Mouse (Mus musculus) liver, postnatal 0 days (tissue): ENCODE data around the gene Lonrf2. TPM values are rescaled to one million over a fixed set of nuclear protein-coding genes. Genes with fewer than 3 reads are reported as not detected.

Experiments used
- ATAC-seq: fragments of 200-750 bp; cut with Nextera tagmentation; 2 replicates; pipeline ENCODE4 v1.8.0; 2017; ENCODE audit warnings: mild to moderate bottlenecking, moderate library complexity
- DNase-seq: peaks from one replicate; pipeline ENCODE4 v3.0.0-alpha.2; 2016
- H3K27ac ChIP-seq: fragments of 300-500 bp; sonication (generic); 2 replicates; pipeline ENCODE4 v1.5.1; 2014; ENCODE audit warnings: antibody characterized with exemption, moderate library complexity, mild to moderate bottlenecking, low read depth
- H3K27me3 ChIP-seq: fragments of 300-500 bp; sonication (generic); 2 replicates; pipeline ENCODE4 v1.6.1; 2014; ENCODE audit warnings: low read length, control low read depth, mixed read lengths; ENCODE audit not compliant: insufficient read depth
- H3K36me3 ChIP-seq: fragments of 300-500 bp; sonication (generic); replicated peaks from 2 replicates; pipeline ENCODE4 v1.6.1; 2014; ENCODE audit warnings: mild to moderate bottlenecking, control low read depth, low read length, moderate library complexity, mixed read lengths; ENCODE audit not compliant: insufficient read depth
- H3K4me1 ChIP-seq: fragments of 300-500 bp; sonication (generic); 2 replicates; pipeline ENCODE4 v1.6.1; 2014; ENCODE audit warnings: antibody characterized with exemption, mild to moderate bottlenecking, control low read depth; ENCODE audit not compliant: insufficient read depth
- H3K4me2 ChIP-seq: fragments of 300-500 bp; sonication (generic); 2 replicates; pipeline ENCODE4 v1.6.1; 2014; ENCODE audit warnings: low read depth, mild to moderate bottlenecking, low read length, moderate library complexity, mixed read lengths
- H3K4me3 ChIP-seq: fragments of 300-500 bp; sonication (generic); 2 replicates; pipeline ENCODE4 v1.5.1; 2014; ENCODE audit warnings: low read depth, low read length
- H3K9ac ChIP-seq: fragments of 300-500 bp; sonication (generic); replicated peaks from 2 replicates; pipeline ENCODE4 v1.6.1; 2014; ENCODE audit warnings: mild to moderate bottlenecking, moderate library complexity
- H3K9me3 ChIP-seq: fragments of 300-500 bp; sonication (generic); 2 replicates; pipeline ENCODE4 v1.6.1; 2016; ENCODE audit warnings: mild to moderate bottlenecking, control low read depth, low read length, mixed read lengths
- CTCF ChIP-seq: sonication (generic); IDR thresholded peaks from 2 replicates; pipeline ENCODE4 v1.5.1; 2016; ENCODE audit warnings: antibody characterized with exemption, low read depth
- EP300 ChIP-seq: IDR thresholded peaks from 2 replicates; pipeline ENCODE4 v1.6.1; 2016; ENCODE audit warnings: antibody characterized with exemption, low read depth, mild to moderate bottlenecking
- WGBS: fragments of 180-500 bp; shearing (Covaris S2); extraction: QIAGEN DNeasy Blood & Tissue Kit; methylation state at CpG from one replicate; pipeline ENCODE4 v1.1.7; 2014; ENCODE audit not compliant: insufficient replicate concordance; 5-methylcytosine and 5-hydroxymethylcytosine counted together
- polyA plus RNA-seq: library from polyadenylated mRNA; unstranded; fragments of >200 nt; fragmentation: Nextera tagmentation; extraction: Ambion mirVana; gene quantifications from 2 replicates; pipeline ENCODE4 v1.2.1, GENCODE M21; 2015

Lonrf2 gene
- polyA plus RNA-seq, 1 experiment from 2014 or later, result 0.01 TPM

DNA sequence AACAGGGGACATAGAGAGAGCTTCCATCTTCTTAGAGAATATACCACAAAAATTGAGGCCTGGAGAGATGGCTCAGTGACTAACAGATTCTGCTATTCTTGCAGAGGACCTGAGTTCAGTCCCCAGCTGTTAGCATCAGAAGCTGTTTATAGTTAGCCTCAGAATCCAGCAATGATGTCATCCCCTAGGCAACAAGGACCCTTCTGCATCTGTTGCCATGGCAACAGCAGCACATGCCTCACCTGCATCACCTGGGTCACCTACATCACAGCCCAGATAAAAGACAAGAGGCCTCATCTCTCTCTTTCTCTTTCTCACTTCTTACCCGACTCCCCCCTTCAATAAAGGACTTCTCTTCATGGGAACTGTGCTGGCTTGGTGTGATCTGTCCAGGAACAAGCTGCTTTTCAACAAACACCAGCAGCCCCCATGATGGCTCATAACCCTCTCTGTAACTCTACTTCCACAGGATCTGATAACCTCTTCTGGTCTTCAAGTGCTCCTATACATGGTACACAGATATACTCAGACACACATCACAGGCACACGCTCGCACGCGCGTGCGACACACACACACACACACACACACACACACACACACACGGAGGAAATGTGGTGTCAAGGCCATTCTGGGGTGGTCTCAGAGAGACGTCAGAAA is 24.5 kb upstream of the Lonrf2 start:
- Histone ChIP-seq H3K9me3 (no peaks in the 10 kb centered on the region), H3K4me1 (no peaks in the 10 kb centered on the region), H3K4me3 (no peak overlapping the region), H3K4me2 (no peak overlapping the region), H3K27ac (no peak overlapping the region), H3K27me3 (no peaks in the 10 kb centered on the region), H3K36me3 (no peaks in the 10 kb centered on the region), H3K9ac (no peak overlapping the region)
- WGBS, result 79% methylated on average over 9 of the region's 9 CpGs
- no peak for DNase-seq
- no peak for ATAC-seq
- TF ChIP-seq CTCF, result no peak
- no peak for TF ChIP-seq EP300

DNA sequence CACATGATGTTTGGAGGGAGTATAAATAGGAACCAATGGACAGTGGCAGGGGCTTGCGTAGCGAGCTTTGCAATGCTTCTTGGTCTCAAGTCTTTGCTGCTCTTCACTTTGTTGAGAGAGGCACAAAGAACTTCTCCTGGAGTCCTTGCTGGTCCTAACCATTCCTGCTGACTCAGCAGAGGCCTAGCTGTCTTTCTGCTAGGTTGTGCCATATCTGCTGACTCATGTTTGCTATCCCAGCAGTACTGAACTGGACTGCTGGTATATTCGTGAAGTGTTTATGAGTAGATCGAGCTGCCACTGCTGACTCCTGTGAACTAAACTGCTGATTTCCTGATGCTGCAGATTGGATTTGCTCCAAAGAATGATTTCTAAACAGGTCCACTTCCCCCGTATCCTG is 23.7 kb upstream of the Lonrf2 start:
- ATAC-seq (no peak), DNase-seq (no peak)
- no peak overlapping the region for H3K27ac ChIP-seq
- no peak overlapping the region for H3K9ac ChIP-seq
- H3K9me3 ChIP-seq, result no peaks in the 10 kb centered on the region
- H3K4me3 ChIP-seq, result no peak overlapping the region
- no peaks in the 10 kb centered on the region for H3K4me1 ChIP-seq
- H3K27me3 ChIP-seq, result no peaks in the 10 kb centered on the region
- TF ChIP-seq CTCF, result no peak
- no peak for TF ChIP-seq EP300
- H3K4me2 ChIP-seq, result no peak overlapping the region
- H3K36me3 ChIP-seq, result no peaks in the 10 kb centered on the region
- WGBS, result 69% methylated on average over 5 of the region's 5 CpGs

DNA sequence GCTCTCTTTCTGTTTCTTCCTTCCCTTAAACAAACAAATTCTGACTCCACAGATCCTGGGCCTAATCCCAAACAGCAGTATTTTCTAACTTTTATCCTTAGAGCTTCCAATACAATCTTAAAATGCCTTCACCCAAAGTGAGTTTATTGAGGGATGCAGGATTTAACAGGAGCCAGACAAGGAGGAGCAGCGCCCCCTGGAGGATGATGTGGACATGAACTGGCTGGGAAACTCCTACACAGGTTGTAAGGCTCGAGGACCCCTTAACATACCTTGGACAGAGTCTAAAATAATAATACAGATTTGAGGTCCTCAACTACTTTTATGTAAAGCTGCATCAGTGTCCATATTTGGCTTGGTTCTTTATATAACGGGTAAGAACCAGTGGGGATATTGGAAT is 19.7 kb upstream of the Lonrf2 start:
- DNase-seq, result peak; percentile 53
- no peak for TF ChIP-seq EP300
- TF ChIP-seq CTCF, result peak; percentile 74
- no peaks in the 10 kb centered on the region for H3K4me1 ChIP-seq
- no peak overlapping the region for H3K4me3 ChIP-seq
- no peaks in the 10 kb centered on the region for H3K36me3 ChIP-seq
- no peak overlapping the region for H3K4me2 ChIP-seq
- WGBS, result 12% methylated on average over 3 of the region's 3 CpGs
- no peak for ATAC-seq
- no peak overlapping the region for H3K27ac ChIP-seq
- H3K9ac ChIP-seq, result no peak overlapping the region
- no peaks in the 10 kb centered on the region for H3K27me3 ChIP-seq
- no peaks in the 10 kb centered on the region for H3K9me3 ChIP-seq

DNA sequence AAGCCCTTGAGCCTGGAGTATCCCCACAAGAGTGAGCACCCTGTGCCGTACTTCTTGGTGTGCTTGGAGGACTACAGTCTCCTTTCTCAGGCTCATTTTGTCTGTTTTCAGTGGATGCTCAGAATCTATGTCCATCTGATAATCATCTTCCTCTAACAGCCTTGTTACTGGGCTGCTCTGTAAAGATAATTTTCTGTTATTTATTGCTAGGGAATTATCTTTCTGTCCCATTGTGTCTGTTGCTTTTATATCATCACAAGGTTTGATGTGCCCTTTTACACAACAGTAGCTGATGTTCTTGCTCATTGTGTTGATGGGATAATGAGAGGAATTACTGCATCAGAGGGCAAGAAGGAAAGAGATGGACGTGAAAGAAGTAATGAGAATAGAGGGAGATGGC is 15.7 kb upstream of the Lonrf2 start:
- no peaks in the 10 kb centered on the region for H3K4me1 ChIP-seq
- no peak overlapping the region for H3K4me3 ChIP-seq
- no peak for TF ChIP-seq EP300
- no peak for TF ChIP-seq CTCF
- H3K27ac ChIP-seq, result no peak overlapping the region
- H3K9ac ChIP-seq, result no peak overlapping the region
- no peaks in the 10 kb centered on the region for H3K36me3 ChIP-seq
- H3K27me3 ChIP-seq, result no peaks in the 10 kb centered on the region
- no peak overlapping the region for H3K4me2 ChIP-seq
- 63% methylated on average over 2 of the region's 2 CpGs for WGBS
- DNase-seq, result no peak
- H3K9me3 ChIP-seq, result no peaks in the 10 kb centered on the region
- no peak for ATAC-seq

DNA sequence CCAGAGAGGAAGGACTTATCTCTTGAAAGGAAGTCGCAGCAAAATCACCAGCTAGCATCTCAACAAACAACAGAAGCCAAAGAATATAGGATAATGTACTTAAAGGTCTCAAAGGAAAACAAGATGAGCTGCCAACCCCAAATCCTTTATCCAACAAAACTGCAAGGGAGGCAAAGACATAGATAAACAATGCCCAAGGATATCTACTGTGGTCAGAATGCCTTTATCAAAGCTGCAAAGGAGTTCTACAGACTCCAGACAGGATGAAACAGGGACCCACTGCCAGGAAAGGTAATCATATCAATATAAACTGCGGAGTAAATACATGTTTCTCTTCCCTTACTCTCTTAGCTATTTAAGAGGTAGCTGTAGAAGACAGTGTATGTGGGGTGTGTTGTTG is 14.1 kb upstream of the Lonrf2 start:
- WGBS, result 60% methylated on average over 2 of the region's 2 CpGs
- no peaks in the 10 kb centered on the region for H3K4me1 ChIP-seq
- no peak overlapping the region for H3K27ac ChIP-seq
- H3K9me3 ChIP-seq, result no peaks in the 10 kb centered on the region
- TF ChIP-seq EP300 (no peak), CTCF (no peak)
- DNase-seq (no peak), ATAC-seq (no peak)
- H3K9ac ChIP-seq, result no peak overlapping the region
- H3K36me3 ChIP-seq, result no peaks in the 10 kb centered on the region
- H3K27me3 ChIP-seq, result no peaks in the 10 kb centered on the region
- no peak overlapping the region for H3K4me2 ChIP-seq
- no peak overlapping the region for H3K4me3 ChIP-seq

DNA sequence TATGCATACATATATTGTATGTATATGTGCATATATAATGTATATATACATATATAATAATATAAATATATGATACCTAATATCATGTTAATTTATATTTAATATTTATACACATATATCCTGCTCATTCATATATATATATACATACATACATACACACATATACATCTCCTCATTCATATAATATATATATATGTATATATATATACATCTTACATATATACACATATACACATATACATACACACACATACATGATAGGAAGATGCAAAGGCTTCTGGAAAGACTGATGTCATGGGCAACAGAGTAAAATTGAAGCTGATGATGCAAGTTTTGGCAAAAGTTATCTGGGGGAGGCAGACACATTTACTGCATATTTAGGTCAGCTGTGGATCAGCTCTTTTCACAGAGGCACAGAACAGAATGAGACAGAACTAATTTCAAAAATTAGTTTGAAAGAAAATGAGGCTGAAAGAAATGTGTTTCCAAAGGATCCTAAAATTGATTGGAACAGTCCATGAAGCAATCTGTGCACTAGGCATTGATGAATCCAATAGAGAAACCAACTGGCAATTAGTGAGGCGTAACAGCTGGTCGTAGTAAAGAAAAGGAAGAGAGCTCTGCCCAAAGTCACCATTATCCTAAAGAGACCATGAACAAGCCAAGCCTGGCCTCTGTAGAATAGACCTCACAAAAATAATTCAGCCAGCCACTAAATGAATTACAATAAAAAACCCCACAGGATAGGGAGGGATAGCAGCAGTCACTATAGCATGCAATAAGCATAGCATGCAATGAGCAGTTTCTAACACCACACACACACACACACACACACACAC is 12.2 kb upstream of the Lonrf2 start:
- no peaks in the 10 kb centered on the region for H3K9me3 ChIP-seq
- no peaks in the 10 kb centered on the region for H3K4me1 ChIP-seq
- no peak overlapping the region for H3K4me2 ChIP-seq
- 84% methylated on average over 2 of the region's 2 CpGs for WGBS
- no peak overlapping the region for H3K9ac ChIP-seq
- ATAC-seq (no peak), DNase-seq (no peak)
- no peaks in the 10 kb centered on the region for H3K27me3 ChIP-seq
- no peak overlapping the region for H3K4me3 ChIP-seq
- no peak overlapping the region for H3K27ac ChIP-seq
- TF ChIP-seq EP300 (no peak), CTCF (no peak)
- H3K36me3 ChIP-seq, result no peaks in the 10 kb centered on the region
